Mouse (Mus musculus): ENCODE results near the gene Hoxa11. TPM values are rescaled to one million over a fixed set of nuclear protein-coding genes. Genes with fewer than 3 reads are reported as not detected.
A peak's percentile ranks its signal among the peaks of the same experiment; 100 is the strongest.

Hoxa11 gene
- polyA plus RNA-seq, 1 experiment from 2014 or later: not detected

DNA sequence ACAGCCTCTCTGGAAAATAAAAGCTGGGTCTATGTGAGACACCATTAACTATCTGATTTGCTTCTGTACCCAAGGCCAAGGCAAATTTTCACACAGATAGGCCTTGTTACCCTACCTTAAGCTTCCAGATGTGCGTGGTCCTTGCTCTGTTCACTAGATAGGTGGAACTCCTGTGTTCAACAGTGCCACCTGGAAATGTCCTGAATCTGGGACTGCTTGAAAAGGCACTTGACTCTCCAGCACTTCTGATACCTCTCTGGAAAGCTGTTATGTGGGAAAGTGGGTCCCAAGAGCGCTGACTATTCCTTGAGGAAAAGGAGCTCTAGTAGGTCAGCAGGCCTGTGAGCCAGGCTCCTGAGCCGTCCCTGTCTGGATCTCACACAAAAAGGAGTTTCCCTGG lies 8.8 kb downstream of the Hoxa11 start:
- Histone ChIP-seq H3K27ac (ENCODE audit: poor library complexity, severe bottlenecking) (no peak overlapping the region), H3K9ac (no peak overlapping the region)

DNA sequence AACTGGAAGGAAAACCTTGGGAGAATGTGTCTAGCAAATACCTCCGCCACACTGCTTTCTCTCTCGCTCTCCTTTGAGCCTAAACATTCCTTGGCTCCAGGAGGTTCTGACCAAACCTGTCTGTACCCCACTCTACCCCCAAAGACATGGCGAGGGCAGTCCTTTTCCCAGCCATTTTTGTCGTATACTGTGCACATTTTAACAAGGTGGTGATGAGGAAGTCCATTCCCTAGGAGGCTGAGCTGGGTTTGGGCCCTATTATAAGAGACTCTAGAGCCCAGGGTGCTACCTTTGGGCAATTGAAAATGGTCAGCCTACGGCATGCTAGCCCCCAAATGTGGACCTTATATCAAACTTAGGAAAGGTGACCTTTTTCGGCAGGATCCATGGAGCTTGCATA lies 9.7 kb downstream of the Hoxa11 start:
- H3K4me2 ChIP-seq: no peak overlapping the region
- H3K9me3 ChIP-seq (replicated peaks): no peaks in the 10 kb centered on the region
- peaks cover 87% of the 10 kb centered on the region for H3K27me3 ChIP-seq (replicated peaks)
- 0 out of 2 replicates have a peak, but pooled peaks cover 3% of the 10 kb centered on the region for H3K4me1 ChIP-seq (replicated peaks)
- H3K9ac ChIP-seq: no peak overlapping the region
- H3K4me3 ChIP-seq: no peak overlapping the region
- 19% methylated on average over 6 of the region's 6 CpGs for WGBS
- H3K27ac ChIP-seq (ENCODE audit: poor library complexity, severe bottlenecking): no peak overlapping the region
- H3K36me3 ChIP-seq: no peaks in the 10 kb centered on the region
- no peak for ATAC-seq (ENCODE audit: insufficient number of reproducible peaks, low FRiP score)

More for the DNA sequence above, 8.8 kb downstream of the Hoxa11 start:
- 0 out of 2 replicates have a peak, but pooled peaks cover 3% of the 10 kb centered on the region for H3K4me1 ChIP-seq (replicated peaks)
- no peak overlapping the region for H3K4me2 ChIP-seq
- ATAC-seq (ENCODE audit: insufficient number of reproducible peaks, low FRiP score): no peak
- H3K27me3 ChIP-seq (replicated peaks): peaks cover 92% of the 10 kb centered on the region
- 20% methylated on average over 3 of the region's 3 CpGs for WGBS
- no peak overlapping the region for H3K4me3 ChIP-seq
- no peaks in the 10 kb centered on the region for H3K36me3 ChIP-seq
- H3K9me3 ChIP-seq (replicated peaks): no peaks in the 10 kb centered on the region

DNA sequence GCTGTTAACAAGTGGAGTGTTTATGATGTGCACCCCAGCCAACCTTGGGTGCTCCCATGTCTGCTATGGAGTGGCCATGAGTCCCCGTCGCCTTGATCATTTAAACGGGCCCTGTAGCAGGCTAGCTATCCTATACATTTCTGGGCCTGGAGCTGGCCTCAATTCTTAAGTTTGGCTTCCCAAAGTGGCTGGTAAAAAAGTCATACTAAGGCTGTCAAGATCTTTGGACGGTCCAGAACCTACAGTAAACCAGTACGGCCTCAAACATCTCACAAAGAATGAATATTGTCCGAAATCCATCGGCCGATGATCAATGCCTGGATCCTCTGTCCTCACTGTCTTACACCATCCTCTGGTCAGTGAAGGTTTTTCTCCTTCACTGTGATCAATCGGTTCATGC lies 10.3 kb downstream of the Hoxa11 start:
- H3K27ac ChIP-seq (ENCODE audit: poor library complexity, severe bottlenecking): no peak overlapping the region
- H3K36me3 ChIP-seq: no peaks in the 10 kb centered on the region
- WGBS: 28% methylated on average over 9 of the region's 9 CpGs
- no peak overlapping the region for H3K4me2 ChIP-seq
- peaks cover 88% of the 10 kb centered on the region for H3K27me3 ChIP-seq (replicated peaks)
- no peaks in the 10 kb centered on the region for H3K9me3 ChIP-seq (replicated peaks)
- ATAC-seq (ENCODE audit: insufficient number of reproducible peaks, low FRiP score): no peak
- H3K9ac ChIP-seq: no peak overlapping the region
- H3K4me1 ChIP-seq (replicated peaks): peaks cover 3% of the 10 kb centered on the region; the same call in 1 of the 2 replicates
- no peak overlapping the region for H3K4me3 ChIP-seq

DNA sequence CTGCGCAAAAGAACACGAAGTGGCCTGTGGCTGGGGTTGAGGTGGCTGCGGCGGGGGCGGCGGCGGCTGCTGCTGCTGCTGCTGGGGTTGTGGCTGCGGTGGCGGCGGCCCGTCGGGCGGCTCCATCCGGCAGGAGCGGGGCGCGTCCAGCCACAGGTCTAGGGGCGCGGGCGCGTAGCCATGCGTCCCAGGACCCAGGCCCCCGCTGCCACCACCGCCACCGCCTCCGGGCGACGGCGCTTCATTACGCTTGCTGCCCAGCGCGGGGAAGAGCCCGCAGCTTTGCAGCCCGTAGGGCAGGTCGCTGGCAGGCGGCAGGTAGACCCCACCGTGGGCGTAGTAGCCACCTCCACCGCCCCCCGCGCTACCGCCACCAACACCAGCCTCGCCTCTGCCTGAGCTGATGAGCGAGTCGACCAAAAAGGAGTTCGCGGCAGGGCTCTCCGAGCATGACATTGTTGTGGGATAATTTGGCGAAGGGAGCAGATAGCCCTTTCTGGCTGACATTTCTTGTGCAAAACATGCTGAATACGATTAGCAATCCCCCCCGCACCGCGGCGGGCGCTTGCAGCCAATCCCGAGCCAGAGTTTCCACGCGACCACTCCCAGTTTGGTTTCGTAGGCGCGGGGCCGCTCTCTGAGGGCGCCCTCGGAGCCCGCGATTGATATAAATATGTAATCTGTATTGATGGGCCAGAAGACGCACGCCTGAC lies 11.0 kb downstream of the Hoxa11 start:
- Histone ChIP-seq H3K4me1 (replicated peaks) (peaks cover 3% of the 10 kb centered on the region; the same call in 1 of the 2 replicates), H3K4me3 (no peak overlapping the region), H3K27me3 (replicated peaks) (peaks cover 88% of the 10 kb centered on the region), H3K9ac (no peak overlapping the region), H3K27ac (ENCODE audit: poor library complexity, severe bottlenecking) (no peak overlapping the region), H3K36me3 (no peaks in the 10 kb centered on the region), H3K9me3 (replicated peaks) (no peaks in the 10 kb centered on the region), H3K4me2 (no peak overlapping the region)
- WGBS: 2% methylated on average over 66 of the region's 68 CpGs
- no peak for ATAC-seq (ENCODE audit: insufficient number of reproducible peaks, low FRiP score)

DNA sequence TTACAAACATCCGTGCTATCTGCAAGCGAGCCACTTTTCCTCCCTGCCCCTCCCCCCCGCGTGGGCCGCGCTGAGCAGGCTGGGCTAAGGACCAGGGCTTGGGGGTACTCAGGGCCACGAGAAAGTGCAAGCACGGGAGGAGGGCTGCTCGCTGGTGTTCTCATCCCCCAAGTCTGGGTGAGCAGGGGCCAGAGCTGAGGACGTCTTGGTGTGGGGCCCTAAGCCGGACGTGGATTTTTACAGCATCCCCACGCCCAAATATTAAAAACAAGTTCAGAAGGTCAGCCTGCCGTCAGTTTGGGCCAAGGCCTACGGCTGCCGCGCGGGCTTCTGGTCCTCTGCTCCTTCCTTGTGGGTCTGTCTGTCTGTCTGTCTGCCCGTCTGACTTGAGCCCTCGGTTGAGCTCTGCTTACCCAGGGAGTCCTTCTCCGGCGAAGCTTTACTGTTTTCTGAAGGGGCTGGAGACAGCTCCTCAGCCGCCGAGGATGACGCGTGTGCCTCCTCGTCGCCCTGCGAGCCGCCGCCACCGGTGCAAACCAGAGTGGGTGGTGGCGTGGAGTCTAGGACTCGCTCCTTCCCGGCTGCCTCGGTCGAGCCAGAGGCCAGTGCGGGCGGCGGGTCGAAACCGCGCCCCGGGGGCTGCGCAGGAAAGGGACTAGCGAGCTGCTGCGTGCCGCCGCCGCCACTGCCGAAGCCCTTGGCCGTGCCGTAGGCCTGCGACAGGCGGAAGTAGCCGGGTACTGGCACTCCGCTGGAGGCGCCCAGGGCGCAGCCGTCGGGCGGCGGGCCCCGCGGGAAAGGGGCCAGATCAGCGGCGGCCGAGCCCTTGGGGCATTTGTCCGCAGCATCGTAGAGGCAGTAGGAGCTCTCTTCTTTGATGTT lies 11.8 kb downstream of the Hoxa11 start:
- Histone ChIP-seq H3K27me3 (replicated peaks) (peaks cover 90% of the 10 kb centered on the region), H3K4me2 (no peak overlapping the region; the same call in 1 of the 2 replicates), H3K9me3 (replicated peaks) (no peaks in the 10 kb centered on the region), H3K36me3 (no peaks in the 10 kb centered on the region), H3K27ac (ENCODE audit: poor library complexity, severe bottlenecking) (no peak overlapping the region), H3K9ac (no peak overlapping the region), H3K4me1 (replicated peaks) (peaks cover 3% of the 10 kb centered on the region; the same call in 1 of the 2 replicates), H3K4me3 (no peak overlapping the region)
- WGBS: 2% methylated on average over 70 of the region's 70 CpGs
- ATAC-seq (ENCODE audit: insufficient number of reproducible peaks, low FRiP score): no peak

DNA sequence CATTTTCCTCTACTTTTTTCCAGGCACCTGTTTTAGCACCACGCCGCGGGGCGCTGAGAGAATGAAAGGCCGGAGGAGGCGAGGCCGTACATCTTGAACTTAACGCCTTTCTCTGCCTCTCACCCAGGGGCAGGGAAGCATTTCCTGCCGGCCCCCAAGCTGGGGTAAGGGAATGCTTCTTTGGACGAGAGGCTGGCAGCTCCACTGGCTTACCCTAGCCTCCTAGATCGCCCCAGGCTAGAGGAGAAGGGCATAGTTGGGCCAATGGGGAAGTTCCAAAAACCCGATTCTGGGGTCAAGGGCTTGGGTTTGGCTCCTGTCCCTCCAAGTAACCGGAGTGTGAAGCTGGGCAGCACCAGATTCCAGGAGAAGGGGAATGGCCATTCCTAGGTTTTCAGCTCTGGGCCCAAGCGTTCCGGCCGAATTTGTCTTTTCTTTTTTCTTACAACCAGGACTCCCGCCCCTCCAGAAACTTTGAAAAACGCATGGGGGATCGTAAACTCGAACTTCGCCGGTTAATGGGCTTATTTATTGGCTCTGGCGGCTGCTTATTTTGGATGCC lies 12.5 kb downstream of the Hoxa11 start:
- Histone ChIP-seq H3K27me3 (replicated peaks) (peaks cover 92% of the 10 kb centered on the region), H3K4me1 (replicated peaks) (peaks cover 3% of the 10 kb centered on the region; the same call in 1 of the 2 replicates), H3K4me2 (no peak overlapping the region), H3K36me3 (no peaks in the 10 kb centered on the region), H3K9me3 (replicated peaks) (no peaks in the 10 kb centered on the region), H3K4me3 (no peak overlapping the region), H3K9ac (no peak overlapping the region), H3K27ac (ENCODE audit: poor library complexity, severe bottlenecking) (no peak overlapping the region)
- WGBS: 2% methylated on average over 23 of the region's 23 CpGs
- no peak for ATAC-seq (ENCODE audit: insufficient number of reproducible peaks, low FRiP score)

DNA sequence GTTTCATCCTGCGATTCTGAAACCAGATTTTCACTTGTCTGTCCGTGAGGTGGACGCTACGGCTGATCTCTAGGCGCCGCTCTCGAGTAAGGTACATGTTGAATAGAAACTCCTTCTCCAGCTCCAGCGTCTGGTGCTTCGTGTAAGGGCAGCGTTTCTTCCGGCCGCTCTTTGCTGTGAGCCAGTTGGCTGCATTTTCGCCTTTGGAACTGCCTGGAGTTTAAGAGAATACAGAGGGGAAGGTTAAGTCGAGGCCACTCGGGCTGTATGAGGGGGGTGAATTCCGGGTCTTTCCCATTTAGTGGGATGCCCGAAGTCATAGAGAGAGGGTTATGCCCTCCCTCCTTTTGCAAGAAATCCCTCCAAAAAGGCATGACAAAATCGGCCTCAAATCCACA lies 13.0 kb downstream of the Hoxa11 start:
- Histone ChIP-seq H3K4me2 (no peak overlapping the region), H3K4me1 (replicated peaks) (peaks cover 3% of the 10 kb centered on the region; the same call in 1 of the 2 replicates), H3K9ac (no peak overlapping the region), H3K9me3 (replicated peaks) (no peaks in the 10 kb centered on the region), H3K27me3 (replicated peaks) (peaks cover 92% of the 10 kb centered on the region), H3K36me3 (no peaks in the 10 kb centered on the region), H3K27ac (ENCODE audit: poor library complexity, severe bottlenecking) (no peak overlapping the region), H3K4me3 (no peak overlapping the region)
- WGBS: under 1% methylated on average over 18 of the region's 18 CpGs
- no peak for ATAC-seq (ENCODE audit: insufficient number of reproducible peaks, low FRiP score)

DNA sequence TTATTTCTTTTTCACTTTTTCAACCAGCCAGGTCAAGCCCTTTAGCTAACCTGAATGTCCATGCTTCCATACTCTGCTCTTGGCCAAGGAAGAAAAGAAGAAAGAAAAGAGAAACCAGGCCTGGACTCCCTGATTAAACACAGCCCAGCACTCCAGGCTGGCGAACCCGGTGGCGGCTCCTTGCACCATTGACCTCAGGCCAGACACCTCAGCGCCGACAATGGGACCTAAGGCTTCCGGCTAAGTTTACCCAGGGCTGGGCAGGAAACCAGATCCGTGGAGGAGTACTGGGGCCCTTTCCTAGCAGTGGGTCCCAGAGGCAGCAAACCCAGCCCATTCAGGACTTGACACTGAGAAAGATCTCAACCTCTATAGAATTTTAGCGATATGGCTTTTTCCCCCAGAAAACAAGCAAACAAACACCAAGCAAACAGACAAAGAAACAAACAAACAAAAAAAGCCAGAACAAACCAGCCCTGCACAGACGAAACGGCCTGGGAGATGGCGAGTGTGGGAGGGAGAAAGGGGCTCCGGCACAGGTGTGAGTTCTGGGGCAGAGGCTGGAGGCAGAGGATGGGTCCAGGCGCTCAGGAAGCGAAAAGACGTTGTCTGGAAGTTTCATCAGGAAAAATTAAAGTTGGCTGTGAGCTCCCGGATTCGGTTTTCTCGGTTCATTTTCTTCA lies 13.6 kb downstream of the Hoxa11 start:
- H3K4me3 ChIP-seq: no peak overlapping the region
- ATAC-seq (ENCODE audit: insufficient number of reproducible peaks, low FRiP score): no peak
- no peaks in the 10 kb centered on the region for H3K36me3 ChIP-seq
- H3K27me3 ChIP-seq (replicated peaks): peaks cover 92% of the 10 kb centered on the region
- H3K4me2 ChIP-seq: no peak overlapping the region
- no peaks in the 10 kb centered on the region for H3K9me3 ChIP-seq (replicated peaks)
- H3K27ac ChIP-seq (ENCODE audit: poor library complexity, severe bottlenecking): no peak overlapping the region
- no peak overlapping the region for H3K9ac ChIP-seq
- peaks cover 3% of the 10 kb centered on the region; the same call in 1 of the 2 replicates for H3K4me1 ChIP-seq (replicated peaks)
- WGBS: 1% methylated on average over 18 of the region's 18 CpGs

DNA sequence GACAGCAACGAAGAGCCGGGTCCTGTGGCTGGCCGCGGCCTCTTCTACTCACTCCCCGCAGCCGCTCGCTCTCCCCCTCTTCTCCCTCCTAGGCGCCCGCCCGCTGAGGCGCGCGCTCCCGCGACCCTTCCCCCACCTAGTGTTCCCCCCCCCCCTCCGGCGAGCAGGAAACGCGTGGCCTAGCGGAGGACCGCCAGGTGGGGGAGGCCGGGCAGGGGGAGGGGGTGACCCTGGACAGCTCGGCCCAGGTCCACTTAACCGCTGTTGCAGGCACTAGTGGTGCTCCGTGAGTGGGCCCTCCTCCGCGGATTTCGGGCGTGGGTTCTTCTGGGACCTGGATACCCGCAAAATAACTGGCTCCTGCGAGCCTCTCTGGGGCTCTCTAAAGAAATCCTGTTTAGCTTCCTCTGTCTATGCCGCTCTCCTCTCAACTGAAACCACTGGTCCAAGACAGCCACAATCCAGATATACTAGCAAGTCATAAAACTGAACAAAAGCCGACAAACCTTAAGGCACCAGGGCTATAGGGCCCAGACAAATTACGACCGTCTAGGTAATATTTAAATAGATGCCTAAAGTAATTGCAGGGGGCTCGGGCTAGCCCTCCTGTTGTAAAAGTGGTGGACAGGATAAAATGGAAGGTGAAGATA lies 15.0 kb downstream of the Hoxa11 start, which contains the start of gene Hoxa9:
TSS of gene Hoxa9 (minus strand) at position 574 of the 650 bp plus-strand sequence.
- Histone ChIP-seq H3K9me3 (replicated peaks) (no peaks in the 10 kb centered on the region), H3K4me1 (replicated peaks) (peaks cover 8% of the 10 kb centered on the region; the same call in 1 of the 2 replicates), H3K27me3 (replicated peaks) (peaks cover 92% of the 10 kb centered on the region), H3K4me2 (no peak within 1 kb of the TSS), H3K36me3 (no peaks in the 10 kb centered on the region), H3K9ac (no peak within 1 kb of the TSS), H3K4me3 (0 out of 2 replicates have a peak within 1 kb of the TSS, but pooled peaks have one; percentile 11), H3K27ac (ENCODE audit: poor library complexity, severe bottlenecking) (no peak within 1 kb of the TSS)
- ATAC-seq (ENCODE audit: insufficient number of reproducible peaks, low FRiP score): no peak
- under 1% methylated on average over 29 of the region's 36 CpGs for WGBS
